27 mouse cellular contexts compared by ENCODE assay signal in genomic region chr1:64008031-64008430, GRCm38 (mm10).
A peak's percentile ranks its signal among the peaks of the same experiment; 100 is the strongest.
DNase-seq lines count a peak whose midpoint lies in the region; ATAC-seq and TF ChIP-seq lines count a peak whose summit lies in the region.
"Had no signal": no experiment of that assay in that cellular context is flagged by ENCODE, and none has a peak within 500 bp of the region (broad histone marks: within the 10 kb centered on the region; RNA-seq: fewer than 3 reads in every experiment).

No protein-coding gene starts in this region.

- peak; percentile 40 to 56 for DNase-seq in cerebellum, postnatal 10 days
- no peak for DNase-seq in cerebellum, adult 8-10 months
- DNase-seq in heart, adult 11 months = peak; percentile 80
- no peak for DNase-seq in heart, adult 9 months (ENCODE audit: low spot score in 2 of 2)
- no peak for DNase-seq in hindbrain, postnatal 0 days (ENCODE audit: low spot score)
- DNase-seq in brain, embryonic 14.5 days (ENCODE audit: low read depth) = peak; percentile 42
- DNase-seq: adrenal gland, adult 8-10 months; adrenal gland, postnatal 14 days; adrenal gland, postnatal 36 days; B cell, adult 2 months; cerebellum, adult 11 months; cerebellum, adult 18-20 months; cerebellum, adult 9-10 months; cerebellum, postnatal 14 days; cerebellum, postnatal 36 days; embryo, embryonic 11 days had no signal

- TF ChIP-seq CTCF in hindbrain, postnatal 0 days (IDR thresholded peaks at IDR 0.05; ENCODE audit: low read depth) = no peak
- no peak for TF ChIP-seq CTCF in brain, embryonic 14.5 days (IDR thresholded peaks at IDR 0.05; ENCODE audit: borderline replicate concordance, extremely low read depth, insufficient read depth, insufficient read length)

- ATAC-seq in hindbrain, embryonic 12.5 days (ENCODE audit: low FRiP score) = 0 out of 2 replicates have a peak, but pooled peaks have one; percentile 26
- no peak for ATAC-seq in hindbrain, postnatal 0 days
- ATAC-seq: activated CD4-positive, CD25-positive, alpha-beta regulatory T cell, adult 4 months; CD4-positive, CD25-positive, alpha-beta regulatory T cell, adult 4 months; forebrain, embryonic 13.5 days; forebrain, embryonic 16.5 days; Patski had no signal

- H3K4me1 ChIP-seq in hindbrain, embryonic 12.5 days = peaks cover 21% of the 10 kb centered on the region
- no peaks in the 10 kb centered on the region; the same call in 1 of the 2 replicates for H3K4me1 ChIP-seq in hindbrain, postnatal 0 days (ENCODE audit: insufficient read depth, low read length)
- H3K4me1 ChIP-seq: embryonic facial prominence, embryonic 13.5 days; embryonic facial prominence, embryonic 15.5 days had no signal

- peak overlapping the region; percentile 40; the same call in 1 of the 2 replicates for H3K27ac ChIP-seq in hindbrain, embryonic 12.5 days
- H3K27ac ChIP-seq in hindbrain, postnatal 0 days = no peak overlapping the region
- H3K27ac ChIP-seq: embryonic facial prominence, embryonic 13.5 days; embryonic facial prominence, embryonic 15.5 days; forebrain, embryonic 13.5 days had no signal

- TF ChIP-seq POLR2A in brain, embryonic 14.5 days (IDR thresholded peaks at IDR 0.05; ENCODE audit: borderline replicate concordance, extremely low read depth, insufficient read depth, insufficient read length, poor library complexity, severe bottlenecking) = no peak

- no peaks in the 10 kb centered on the region for H3K36me3 ChIP-seq in hindbrain, embryonic 12.5 days
- no peaks in the 10 kb centered on the region for H3K36me3 ChIP-seq in hindbrain, postnatal 0 days (ENCODE audit: insufficient read depth, low read length)
- H3K36me3 ChIP-seq: embryonic facial prominence, embryonic 13.5 days; embryonic facial prominence, embryonic 15.5 days; G1E had no signal

- no peak overlapping the region for H3K4me3 ChIP-seq in hindbrain, embryonic 12.5 days
- H3K4me3 ChIP-seq in hindbrain, postnatal 0 days (ENCODE audit: low read length) = no peak overlapping the region
- H3K4me3 ChIP-seq: embryonic facial prominence, embryonic 13.5 days; embryonic facial prominence, embryonic 15.5 days; erythroblast, embryonic 14.5 days; forebrain, embryonic 13.5 days had no signal

- no peaks in the 10 kb centered on the region for H3K27me3 ChIP-seq in hindbrain, embryonic 12.5 days
- no peaks in the 10 kb centered on the region for H3K27me3 ChIP-seq in hindbrain, postnatal 0 days (ENCODE audit: insufficient read depth, low read length)
- H3K27me3 ChIP-seq: CH12.LX; embryonic facial prominence, embryonic 13.5 days; embryonic facial prominence, embryonic 15.5 days; forebrain, embryonic 13.5 days; Patski had no signal

- no peak overlapping the region for H3K9ac ChIP-seq in hindbrain, embryonic 12.5 days
- no peak overlapping the region for H3K9ac ChIP-seq in hindbrain, postnatal 0 days (replicated peaks; ENCODE audit: low read length)
- H3K9ac ChIP-seq: embryonic facial prominence, embryonic 13.5 days; embryonic facial prominence, embryonic 15.5 days; forebrain, embryonic 13.5 days had no signal

- no peak overlapping the region for H3K4me2 ChIP-seq in hindbrain, embryonic 12.5 days (replicated peaks)
- H3K4me2 ChIP-seq in hindbrain, postnatal 0 days (ENCODE audit: low read depth, low read length) = no peak overlapping the region
- H3K4me2 ChIP-seq: embryonic facial prominence, embryonic 13.5 days; embryonic facial prominence, embryonic 15.5 days; forebrain, embryonic 13.5 days had no signal

- H3K9me3 ChIP-seq in hindbrain, embryonic 12.5 days (replicated peaks) = no peaks in the 10 kb centered on the region
- no peaks in the 10 kb centered on the region for H3K9me3 ChIP-seq in hindbrain, postnatal 0 days (ENCODE audit: low read length)
- H3K9me3 ChIP-seq: embryonic facial prominence, embryonic 13.5 days; embryonic facial prominence, embryonic 15.5 days; forebrain, embryonic 13.5 days; G1E had no signal

Comparison
In these comparisons a context has a peak if more than half of its experiments do, and no peak if none do; other contexts are left out.
1. DNase-seq: peak in cerebellum, postnatal 10 days (2 of 2), heart, adult 11 months (single experiment) and brain, embryonic 14.5 days (single experiment); none in cerebellum, adult 8-10 months (single experiment), heart, adult 9 months (0 of 2) and hindbrain, postnatal 0 days (single experiment).